Mouse (Mus musculus) CD8-positive naive resting alpha-beta T cell, adult 2 months (primary cell): ENCODE data around the gene Esrrb.

Source experiments
- DNase-seq, 2 experiments: peaks; one replicate each; pipeline ENCODE4 v3.0.0; 2022; ENCODE audit warnings: low read depth in 2 of 2, low spot score in 2 of 2

Gene Esrrb

DNA sequence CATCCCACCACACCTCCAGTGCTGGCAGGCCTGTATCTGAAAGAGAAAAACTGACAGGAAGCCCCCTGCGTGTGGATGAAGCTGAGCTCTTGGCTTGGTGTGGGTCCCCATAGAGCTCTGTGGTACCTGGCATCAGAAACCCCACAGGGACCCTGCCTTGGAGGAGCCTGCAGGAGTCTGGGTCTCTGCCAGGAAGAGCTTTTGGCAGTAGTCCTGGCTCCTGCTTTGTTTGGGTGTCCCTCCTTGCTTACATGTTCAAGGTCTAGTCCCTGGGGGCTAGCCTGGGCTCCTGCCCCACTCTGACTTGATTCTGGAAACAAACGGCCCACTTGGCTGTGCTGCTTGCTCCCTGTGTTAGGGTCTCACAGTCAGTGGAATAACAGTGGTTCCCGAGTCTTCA, 130.6 kb downstream of the Esrrb start:
- no peak for DNase-seq

DNA sequence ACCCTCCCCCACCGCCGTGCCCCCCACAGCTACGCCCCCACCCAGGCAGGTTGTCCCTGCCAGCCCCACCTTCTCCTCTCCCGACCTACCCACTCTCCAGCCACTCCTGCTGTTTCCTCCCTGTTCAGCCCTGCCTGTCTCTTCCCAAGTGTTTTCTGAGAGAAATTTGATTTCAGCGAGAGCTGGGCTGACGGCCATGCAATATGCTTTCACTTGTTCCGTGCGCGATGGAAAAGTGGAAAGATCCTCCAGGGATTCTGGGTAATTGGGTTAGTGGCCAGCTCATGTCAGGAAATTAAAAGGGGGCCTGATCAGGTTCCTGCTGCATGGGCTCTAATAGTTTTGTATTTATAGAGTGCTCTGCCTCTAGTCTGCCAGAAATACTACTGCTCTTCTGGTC, 131.9 kb downstream of the Esrrb start:
- no peak for DNase-seq

DNA sequence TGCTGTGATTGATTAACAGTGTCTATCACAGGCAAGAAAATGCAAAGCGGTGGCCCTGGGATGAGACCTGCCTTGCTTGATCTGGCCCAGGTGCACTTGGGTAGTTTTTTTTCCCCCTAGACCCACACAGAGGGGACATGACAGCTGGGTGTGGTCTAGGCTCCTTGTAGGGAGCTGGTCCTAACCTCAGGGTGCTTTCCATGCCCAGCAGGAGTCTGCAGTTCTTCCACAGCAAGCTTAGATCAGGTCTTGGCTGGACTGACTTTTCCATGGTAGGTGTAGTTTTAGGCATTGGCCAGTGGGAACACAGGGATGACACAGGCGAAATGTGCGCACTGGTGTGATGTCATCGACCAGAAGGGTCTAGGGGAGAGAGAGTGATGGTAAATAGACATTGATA, 136.2 kb downstream of the Esrrb start:
- DNase-seq: no peak

DNA sequence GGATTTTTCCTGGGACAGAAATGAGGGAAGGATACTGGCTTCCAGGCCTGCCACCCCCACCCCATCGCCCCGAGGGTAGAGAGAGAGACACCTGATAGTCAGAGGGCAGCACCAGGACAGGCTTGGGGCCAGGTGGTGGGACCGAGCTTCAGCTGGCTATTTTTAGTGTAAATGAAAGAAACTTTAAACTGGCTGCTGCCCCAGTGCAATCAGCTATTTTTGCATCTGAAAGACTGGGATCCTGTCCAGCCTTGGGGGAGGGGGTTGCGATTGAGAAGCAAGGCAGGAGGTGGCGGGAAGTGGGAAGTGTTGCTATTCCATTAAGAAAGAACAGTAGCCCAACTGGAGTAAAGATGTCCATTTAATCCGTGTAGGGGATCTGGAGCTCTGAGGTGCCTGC, 137.8 kb downstream of the Esrrb start:
- DNase-seq: no peak

DNA sequence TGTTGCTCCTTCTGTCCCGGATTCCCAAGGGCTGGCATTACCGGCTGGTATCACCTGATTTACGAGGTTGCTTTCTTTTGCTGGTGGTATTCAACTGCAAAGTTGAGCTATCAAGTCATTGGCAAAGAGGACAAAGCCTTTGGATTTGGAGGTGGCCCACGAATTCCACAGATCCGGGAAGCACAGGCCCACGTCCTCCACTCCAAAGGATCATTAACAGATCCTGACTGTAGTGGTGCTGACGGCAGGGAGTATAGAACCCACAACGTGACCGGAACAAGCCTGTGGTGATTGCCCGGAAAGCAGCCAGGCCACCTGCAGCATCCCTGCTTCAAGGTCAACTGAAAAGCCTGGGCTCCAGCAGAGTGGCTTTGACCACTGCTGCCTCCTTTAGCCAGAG, 140.8 kb downstream of the Esrrb start:
- no peak for DNase-seq

DNA sequence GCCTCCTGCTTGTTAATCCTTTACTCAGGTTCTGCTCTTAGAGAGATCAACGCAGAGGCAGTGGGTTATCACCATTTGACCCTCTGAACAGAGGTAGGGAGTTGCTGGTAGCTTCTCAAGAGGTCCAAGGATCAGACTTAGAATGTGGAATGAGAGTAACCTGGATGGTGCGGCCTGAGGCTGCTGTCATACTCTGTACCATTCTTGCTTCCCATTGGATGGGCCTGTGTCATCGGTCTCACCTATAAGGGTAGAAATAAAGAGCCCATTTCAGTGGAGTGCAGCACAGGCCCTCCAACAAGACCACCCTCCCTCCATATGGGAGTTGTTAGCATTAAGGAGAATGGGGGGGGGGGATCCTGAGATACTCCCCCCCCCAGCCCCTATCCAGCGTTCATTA, 143.0 kb downstream of the Esrrb start:
- DNase-seq: no peak

DNA sequence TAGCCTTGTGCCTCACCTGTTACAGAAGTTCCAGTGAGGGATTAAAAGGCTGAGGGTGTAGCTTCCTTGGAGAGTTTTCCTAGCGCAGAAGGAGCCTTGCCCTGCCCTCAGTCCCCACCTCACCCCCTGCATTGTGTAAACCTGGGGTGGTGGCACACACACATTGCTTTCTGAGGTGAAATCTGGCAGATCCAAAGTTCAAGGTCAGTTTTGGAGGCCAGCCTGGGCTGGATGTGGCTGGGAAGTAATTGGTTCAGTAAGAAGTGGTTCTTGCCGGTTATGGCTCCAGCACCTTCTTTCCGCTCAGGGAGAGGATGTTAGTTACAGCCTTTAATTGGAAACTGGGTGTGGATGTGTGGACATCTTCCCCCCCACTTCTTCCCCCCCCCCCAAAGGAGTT, 143.4 kb downstream of the Esrrb start:
- no peak for DNase-seq

DNA sequence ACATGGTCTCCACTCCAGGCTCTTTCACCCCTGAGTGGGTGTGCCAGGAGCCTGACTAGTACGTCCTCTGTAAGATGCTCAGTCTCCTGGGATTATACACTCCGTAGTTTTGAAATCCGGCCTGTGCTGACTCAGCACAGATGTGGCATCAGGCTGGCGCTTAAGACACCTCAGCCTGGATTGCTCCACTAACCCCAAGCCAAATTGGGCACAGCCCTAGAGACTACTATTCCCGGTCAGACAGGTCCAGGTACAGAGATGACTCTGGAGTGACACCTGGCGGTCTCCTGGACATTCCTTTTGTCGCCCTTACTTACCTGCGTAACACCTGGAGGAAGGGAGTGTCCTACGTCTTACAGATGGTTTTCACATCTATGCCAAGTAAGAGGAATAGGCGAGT, 146.8 kb downstream of the Esrrb start:
- no peak for DNase-seq

DNA sequence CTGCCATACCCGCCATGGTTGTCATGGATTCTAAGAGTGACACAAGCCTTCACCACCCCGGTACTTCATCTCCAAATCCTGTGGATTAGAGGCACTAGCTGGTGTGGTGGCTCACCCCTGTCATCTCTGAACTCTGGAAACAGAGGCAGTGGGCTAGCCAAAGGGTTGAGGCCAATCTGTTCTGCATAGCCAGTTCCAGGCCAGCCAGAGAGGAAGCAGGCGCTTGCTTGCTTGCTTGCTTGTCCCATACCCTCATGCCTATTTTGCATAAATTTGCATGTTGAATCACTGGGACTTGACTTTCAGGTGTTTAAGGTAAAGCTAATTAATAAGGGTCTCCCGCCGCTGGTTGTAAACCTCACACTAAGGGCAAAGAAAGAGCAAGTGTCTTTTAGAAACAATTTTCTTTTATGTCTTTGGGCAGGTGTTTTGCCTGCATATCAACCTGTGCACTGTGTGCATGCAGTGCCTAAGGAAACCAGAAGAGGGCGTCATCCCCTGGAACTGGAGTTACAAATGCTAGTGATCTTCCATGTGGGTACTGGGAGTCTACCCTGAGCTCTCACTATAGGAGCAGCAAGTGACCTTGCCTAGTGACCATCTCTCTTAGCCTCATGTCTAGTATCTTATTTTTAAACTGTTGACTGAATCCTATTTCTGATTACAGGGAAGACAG, 147.5 kb downstream of the Esrrb start:
- DNase-seq: no peak

DNA sequence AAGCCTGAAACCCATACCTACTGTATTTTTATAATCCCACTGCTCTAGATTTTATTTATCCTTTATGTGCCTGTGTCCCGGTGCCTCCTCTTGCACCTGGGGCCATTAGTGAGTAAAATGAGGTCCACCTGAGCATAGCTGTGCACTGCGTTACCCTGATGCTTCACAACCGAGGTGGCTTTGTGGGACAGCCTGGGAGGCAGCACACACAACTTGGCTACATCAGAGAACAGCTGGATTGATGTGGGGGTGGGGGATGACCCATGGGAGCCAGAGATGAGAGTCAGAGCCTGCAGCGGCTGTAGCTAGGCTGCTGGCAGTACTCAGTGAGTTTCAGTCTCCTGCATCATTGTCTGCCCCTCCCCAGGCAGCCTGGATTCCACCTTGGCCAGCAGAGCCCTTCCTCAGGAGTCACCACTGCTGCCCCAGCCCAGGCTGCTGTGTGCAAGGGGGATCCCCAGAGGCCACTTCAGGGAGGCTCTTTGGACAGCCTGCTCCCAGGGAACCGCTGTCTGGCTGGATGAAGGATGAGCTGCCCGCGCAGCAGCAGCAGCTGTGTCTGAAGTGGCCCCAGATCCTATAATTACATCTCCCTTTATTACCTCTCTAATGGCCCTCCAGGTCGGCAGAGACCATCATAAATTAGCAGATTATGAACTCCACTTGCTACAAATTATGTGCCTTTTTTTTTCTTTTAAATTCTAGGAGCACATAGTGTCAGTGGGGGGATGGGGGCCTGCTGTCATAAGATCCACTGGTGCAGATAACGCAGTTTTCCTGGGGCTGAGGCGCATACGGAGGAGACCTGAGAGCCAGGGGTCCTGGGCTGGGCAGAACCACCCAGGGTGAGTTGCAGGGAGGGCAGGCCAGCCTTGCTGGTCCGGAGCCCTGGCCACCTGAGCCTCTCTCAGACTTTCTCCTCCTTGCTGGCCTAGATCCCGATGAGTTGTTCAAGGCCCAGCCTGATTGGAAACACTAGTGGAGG, 148.7 kb downstream of the Esrrb start:
- no peak for DNase-seq

DNA sequence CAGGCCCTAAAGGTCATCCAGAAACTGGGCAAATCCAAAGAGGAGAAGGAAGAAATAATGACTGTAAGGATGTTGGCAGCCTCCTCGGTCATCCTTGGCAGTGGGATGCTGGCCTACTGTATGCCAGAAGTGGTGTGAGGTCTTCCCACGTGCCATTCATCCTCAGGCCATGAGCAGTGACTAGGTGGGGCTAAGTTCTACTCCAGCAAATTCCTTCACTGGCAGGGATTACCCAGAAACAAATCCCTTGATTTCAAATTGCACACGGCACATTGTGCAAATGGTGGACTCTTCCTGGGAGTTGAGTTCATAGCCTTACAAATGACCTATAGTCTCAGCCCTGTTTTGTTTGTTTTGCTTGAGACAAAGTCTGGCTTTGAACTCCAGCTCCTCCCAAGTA, 151.4 kb downstream of the Esrrb start:
- no peak for DNase-seq

DNA sequence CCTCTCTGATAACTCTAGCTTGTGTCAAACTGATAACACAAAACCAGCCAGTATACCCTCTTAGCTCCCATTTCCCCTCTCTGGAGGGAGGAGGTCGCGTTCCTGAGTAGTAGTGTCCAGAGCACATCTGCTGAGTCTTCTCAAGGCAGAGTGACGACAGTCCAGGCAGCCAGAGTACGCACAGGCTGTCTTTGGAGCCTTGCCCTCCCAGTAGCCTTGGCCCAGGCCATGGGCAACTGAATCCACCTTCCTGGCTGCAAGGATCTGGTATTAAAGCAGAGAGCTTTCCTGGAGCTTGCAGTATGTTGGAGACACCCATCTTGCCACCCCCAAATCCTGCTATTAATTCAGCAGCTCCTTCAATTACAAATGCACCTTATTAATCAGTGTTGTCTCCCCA, 152.7 kb downstream of the Esrrb start:
- DNase-seq: no peak

DNA sequence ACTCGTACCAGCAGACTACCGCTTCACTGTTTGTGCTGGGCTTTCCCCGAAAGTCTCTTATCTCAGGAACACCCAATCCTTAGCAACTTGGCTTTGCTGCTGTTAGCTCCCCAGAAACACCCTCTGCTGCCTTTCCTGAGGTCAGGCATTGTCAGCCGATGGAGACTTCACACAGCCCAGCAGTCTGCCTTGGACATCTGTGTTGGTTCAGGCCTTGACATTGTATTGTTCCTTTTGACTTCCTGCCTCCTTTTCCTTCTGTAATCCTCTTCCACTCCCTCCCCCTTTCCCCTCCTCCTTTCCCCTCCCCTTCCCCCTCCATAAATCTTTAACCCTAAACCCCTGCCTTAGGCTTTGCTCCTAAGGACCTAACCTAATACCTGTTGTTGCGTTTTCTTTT, 155.7 kb downstream of the Esrrb start:
- no peak for DNase-seq

DNA sequence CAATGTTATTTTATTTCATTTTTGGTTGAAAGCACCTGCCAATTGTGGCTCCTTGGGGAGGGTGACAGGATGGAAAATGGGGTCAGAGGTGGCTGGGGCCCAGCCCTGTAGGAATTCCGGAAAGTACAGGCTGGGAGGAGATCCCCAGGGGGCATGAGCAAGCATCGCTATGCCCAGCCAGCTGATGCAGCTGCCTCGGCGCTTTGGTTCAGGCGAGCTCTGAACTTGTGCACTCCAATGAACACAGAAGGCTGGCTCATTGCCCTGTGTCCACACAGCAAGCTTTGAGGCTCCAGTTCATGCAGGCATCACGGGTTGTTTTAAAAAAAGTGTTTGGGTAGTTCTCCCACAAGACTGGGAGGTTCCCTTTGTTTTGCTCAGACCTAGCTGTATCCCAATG, 156.8 kb downstream of the Esrrb start:
- no peak for DNase-seq

DNA sequence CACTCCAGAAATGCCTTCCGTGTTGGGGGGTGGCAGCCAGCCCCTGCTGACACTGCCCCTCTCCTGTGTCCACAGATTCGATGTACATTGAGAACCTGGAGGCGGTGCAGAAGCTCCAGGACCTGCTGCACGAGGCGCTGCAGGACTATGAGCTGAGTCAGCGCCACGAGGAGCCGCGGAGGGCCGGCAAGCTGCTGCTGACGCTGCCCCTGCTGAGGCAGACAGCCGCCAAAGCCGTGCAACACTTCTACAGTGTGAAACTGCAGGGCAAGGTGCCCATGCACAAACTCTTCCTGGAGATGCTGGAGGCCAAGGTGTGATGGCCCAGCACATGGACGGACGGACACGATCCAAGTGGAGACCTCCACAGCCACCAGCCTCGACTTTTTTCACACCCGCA, 157.8 kb downstream of the Esrrb start:
- DNase-seq: no peak

DNA sequence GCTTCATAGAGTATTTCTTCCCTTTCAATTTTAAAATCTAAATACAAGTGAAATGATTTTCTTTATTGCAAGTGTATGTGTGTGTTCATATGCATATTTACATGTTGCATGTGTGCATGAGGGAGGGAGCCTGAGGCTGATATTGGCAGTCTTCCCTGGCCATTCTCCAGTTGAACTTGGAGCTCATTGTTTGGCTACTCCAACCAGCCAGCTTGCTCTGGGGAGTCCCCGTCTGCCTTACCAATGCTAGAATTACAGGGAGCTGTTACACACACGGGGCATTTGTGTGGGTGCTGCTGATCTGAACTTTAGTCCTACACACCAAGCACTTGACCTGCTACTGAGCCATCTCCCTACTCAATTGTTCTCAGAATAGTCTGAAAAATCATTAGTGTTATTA, 173.4 kb downstream of the Esrrb start:
- DNase-seq: no peak

DNA sequence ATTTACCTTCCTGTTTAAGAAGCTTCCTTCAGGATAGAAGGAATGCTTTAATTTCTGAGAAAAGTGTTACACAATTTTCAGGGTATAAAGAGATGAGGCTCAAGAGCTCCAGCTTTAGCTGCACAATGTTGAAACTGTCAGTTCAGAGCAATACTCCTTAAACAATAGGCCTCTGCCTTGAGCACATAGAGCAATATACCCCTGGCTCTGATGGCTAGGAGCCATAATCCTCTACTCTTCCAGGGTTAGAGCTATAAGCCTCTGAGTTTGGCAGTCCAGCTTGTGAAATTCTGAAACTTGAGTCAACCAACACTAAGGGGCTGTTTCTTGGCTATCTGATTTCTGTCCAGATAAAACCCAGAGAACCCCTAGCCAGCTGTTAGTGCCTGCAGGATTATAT, 176.9 kb downstream of the Esrrb start:
- DNase-seq: no peak

DNA sequence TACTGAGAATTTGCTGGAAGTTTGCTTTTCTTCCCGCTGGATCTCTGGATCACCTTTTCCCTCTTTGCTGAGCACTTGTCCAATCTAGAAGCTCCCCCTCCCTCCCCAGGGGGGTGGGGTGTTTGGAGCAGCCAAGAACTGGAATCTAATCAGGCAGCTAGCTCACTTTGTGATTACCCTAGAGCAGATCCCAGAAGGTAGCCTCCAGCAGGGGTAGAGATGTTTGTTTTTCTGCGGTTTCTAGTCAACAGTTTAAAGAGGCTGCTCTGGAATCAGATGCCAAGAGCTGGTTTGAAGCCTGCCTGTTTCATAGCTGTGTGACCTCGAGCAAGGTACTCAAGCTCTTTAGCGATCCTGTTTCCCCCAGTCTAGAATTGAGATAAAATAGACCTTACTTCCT, 177.8 kb downstream of the Esrrb start:
- DNase-seq: no peak

DNA sequence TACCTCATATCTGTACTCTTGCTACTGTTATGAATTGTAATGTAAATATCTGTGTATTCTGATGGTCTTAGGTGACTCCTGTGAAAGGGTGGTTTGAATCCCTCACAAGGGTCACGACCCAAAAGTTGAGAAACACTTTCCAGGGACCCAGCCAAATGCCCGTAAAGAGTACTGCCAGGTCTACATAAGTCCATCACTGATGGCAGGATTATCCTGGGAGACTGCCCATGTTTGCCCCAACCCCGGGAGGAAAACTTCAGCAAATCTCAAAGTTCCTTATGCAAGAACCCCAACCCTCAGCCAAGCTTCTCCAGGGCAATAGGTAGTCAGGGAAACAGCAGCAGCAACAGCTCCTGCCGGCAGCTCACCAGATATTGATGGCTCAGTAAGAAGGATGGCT, 178.6 kb downstream of the Esrrb start:
- no peak for DNase-seq

DNA sequence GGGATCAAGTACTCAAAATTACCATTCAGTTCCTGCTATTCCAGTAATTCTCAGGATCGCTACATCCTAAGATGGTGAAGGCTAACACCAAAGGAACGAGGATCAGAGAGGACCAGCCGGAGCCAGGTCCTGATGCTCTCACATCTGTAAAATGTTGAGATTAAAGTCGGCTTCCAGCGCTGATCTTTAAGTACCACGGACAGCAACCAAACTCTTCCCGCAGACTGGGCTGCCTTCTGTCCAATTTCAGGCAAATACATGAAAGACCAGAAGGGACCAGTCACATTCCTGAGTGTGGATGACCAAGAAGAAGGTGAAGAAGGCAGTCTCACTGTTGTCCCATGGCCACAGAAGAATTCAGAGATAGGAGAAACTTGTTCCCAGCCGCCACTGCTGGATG, 186.9 kb downstream of the Esrrb start:
- DNase-seq: no peak

DNA sequence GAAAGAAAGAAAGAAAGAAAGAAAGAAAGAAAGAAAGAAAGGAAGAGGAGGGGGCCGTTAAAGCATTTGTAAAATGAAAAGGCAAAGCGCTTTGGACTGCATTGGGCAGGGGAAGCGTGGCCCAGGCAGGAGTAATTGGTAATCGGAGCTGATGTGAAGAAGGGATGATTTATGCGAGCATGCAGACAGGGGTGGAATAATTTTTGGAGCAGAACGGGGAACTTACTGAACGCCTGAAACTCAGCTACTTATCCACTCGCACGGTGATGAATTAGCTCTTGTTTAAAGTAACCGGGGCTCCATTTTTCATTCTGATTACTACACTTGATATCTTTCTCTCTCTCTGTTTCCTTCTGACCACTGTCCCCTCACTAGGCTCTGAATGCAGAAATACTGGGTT, 192.1 kb downstream of the Esrrb start:
- no peak for DNase-seq

DNA sequence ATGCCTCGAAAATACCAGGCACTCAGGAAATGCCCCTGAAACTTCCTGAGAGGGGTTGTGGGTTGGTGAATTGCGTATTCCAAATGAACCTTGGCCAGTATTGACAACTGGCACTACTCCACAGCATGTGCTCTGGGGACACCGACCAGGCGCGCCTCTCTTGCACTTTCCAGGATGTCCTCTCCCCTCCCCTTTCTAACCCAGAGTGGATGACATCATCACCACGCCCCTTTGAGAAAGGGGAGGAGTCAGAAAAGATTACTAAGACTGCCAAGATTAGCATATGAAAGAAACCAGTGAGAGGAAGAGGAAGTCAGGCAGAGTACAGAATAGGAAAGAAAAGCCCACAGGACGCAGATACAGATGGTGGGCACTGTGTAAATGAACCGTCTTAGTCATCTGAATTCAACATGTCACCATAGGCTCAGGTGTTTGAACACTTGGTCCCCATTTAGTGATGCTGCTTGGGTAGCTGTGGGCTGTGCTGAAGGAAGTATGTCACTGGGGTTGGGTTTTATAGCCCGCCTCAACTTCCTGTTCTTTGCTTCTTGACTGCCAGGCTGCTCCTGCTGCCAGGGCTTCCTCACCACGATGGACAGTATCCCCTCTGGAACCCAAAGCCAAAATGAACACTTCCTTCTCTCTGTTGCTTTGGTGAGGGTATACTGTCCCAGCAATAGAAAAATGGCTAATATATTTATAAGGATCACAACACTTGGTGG, 196.0 kb downstream of the Esrrb start:
- DNase-seq: no peak
